ENCODE assay signal across 31 mouse cellular contexts in the genomic region with DNA sequence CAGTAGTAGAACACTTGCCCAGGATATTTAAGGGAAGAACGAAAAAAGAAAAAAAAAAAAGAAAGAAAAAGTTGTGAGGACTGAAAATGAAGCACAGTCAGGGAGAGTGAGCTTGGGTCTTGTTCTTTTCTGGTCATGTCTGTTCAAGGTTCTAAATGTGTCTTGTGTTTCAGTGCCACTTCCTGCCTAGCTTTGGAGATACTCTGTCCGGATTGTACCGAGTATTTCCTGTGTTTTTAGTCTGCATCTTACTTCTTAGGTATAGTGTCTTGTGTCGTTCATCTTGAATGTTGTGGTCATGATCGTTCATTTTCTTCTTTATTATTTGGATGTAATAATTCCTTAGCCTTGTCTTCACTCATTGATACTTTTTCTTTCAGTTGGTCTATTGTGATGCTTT. TPM values are rescaled to one million over a fixed set of nuclear protein-coding genes. Genes with fewer than 3 reads are reported as not detected.
DNase-seq lines count a peak whose midpoint lies in the region; ATAC-seq lines count a peak whose summit lies in the region.
"Had no signal": no experiment of that assay in that cellular context is flagged by ENCODE, and none has a peak within 500 bp of the region (broad histone marks: within the 10 kb centered on the region; RNA-seq: fewer than 3 reads in every experiment).

No protein-coding gene starts in this region.

- H3K4me2 ChIP-seq in forebrain, embryonic 15.5 days (replicated peaks) = no peak overlapping the region
- H3K4me2 ChIP-seq: embryonic facial prominence, embryonic 13.5 days; heart, embryonic 12.5 days; hindbrain, embryonic 13.5 days; kidney, embryonic 15.5 days; limb, embryonic 12.5 days; liver, embryonic 15.5 days; lung, embryonic 14.5 days; neural tube, embryonic 15.5 days had no signal

- peaks cover 36% of the 10 kb centered on the region for H3K36me3 ChIP-seq in megakaryocyte, embryonic 14.5 days (replicated peaks; ENCODE audit: low read length)
- peaks cover 2% of the 10 kb centered on the region; the same call in 1 of the 2 replicates for H3K36me3 ChIP-seq in forebrain, embryonic 15.5 days
- H3K36me3 ChIP-seq: embryonic facial prominence, embryonic 13.5 days; heart, embryonic 12.5 days; neural tube, embryonic 15.5 days had no signal

- WGBS in forebrain, embryonic 15.5 days = 89% methylated on average over 5 of the region's 5 CpGs

- H3K27me3 ChIP-seq in megakaryocyte, embryonic 14.5 days (replicated peaks) = no peaks in the 10 kb centered on the region
- H3K27me3 ChIP-seq in forebrain, embryonic 15.5 days = no peaks in the 10 kb centered on the region
- H3K27me3 ChIP-seq: CH12.LX; embryonic facial prominence, embryonic 13.5 days; heart, embryonic 12.5 days; hindbrain, embryonic 13.5 days; kidney, embryonic 15.5 days; limb, embryonic 12.5 days; liver, embryonic 15.5 days; neural tube, embryonic 15.5 days had no signal

- H3K4me3 ChIP-seq in megakaryocyte, embryonic 14.5 days (replicated peaks) = peak overlapping the region; percentile 83
- no peak overlapping the region for H3K4me3 ChIP-seq in forebrain, embryonic 15.5 days
- H3K4me3 ChIP-seq: embryonic facial prominence, embryonic 13.5 days; forebrain, embryonic 10.5 days; gastrocnemius, adult 2 months; heart, adult 2 months; heart, embryonic 12.5 days; hindbrain, embryonic 13.5 days; kidney, embryonic 15.5 days; left cerebral cortex, adult 2 months; limb, embryonic 12.5 days; liver, embryonic 15.5 days; neural tube, embryonic 15.5 days had no signal

- no peak overlapping the region for H3K27ac ChIP-seq in forebrain, embryonic 15.5 days (replicated peaks)
- H3K27ac ChIP-seq: embryonic facial prominence, embryonic 13.5 days; forebrain, embryonic 10.5 days; gastrocnemius, adult 2 months; heart, adult 2 months; hindbrain, embryonic 13.5 days; kidney, embryonic 15.5 days; left cerebral cortex, adult 2 months; limb, embryonic 12.5 days; liver, embryonic 15.5 days; neural tube, embryonic 15.5 days had no signal

- ATAC-seq in megakaryocyte, adult 5-6 weeks (ENCODE audit: poor library complexity, severe bottlenecking) = no peak
- ATAC-seq in neutrophil, adult 5-6 weeks (ENCODE audit: extremely low read depth, insufficient number of reproducible peaks, low FRiP score, poor library complexity, severe bottlenecking) = 0 out of 2 replicates have a peak, but pooled peaks have one; percentile 41
- no peak for ATAC-seq in forebrain, embryonic 15.5 days (replicated peaks)
- ATAC-seq: forebrain, embryonic 16.5 days had no signal

- no peak overlapping the region for H3K9ac ChIP-seq in forebrain, embryonic 15.5 days (replicated peaks)
- H3K9ac ChIP-seq: embryonic facial prominence, embryonic 13.5 days; heart, embryonic 12.5 days; hindbrain, embryonic 13.5 days; kidney, embryonic 15.5 days; limb, embryonic 12.5 days; liver, embryonic 15.5 days; lung, embryonic 14.5 days; neural tube, embryonic 15.5 days had no signal

- peak; percentile 40 for DNase-seq in 416B (ENCODE audit: low read depth)
- peak; percentile 60 for DNase-seq in T-cell, adult 2 months (ENCODE audit: low spot score)
- no peak for DNase-seq in adrenal gland, adult (ENCODE audit: inconsistent age in 2 of 2, low spot score in 1 of 2)
- DNase-seq: adrenal gland, postnatal 25 days; cerebellum, adult 18-20 months; cerebellum, postnatal 10 days; gastrocnemius, adult 2 months; gastrocnemius, postnatal 36 days; heart, adult 2 months; heart, postnatal 4 days; kidney, adult 18-20 months; kidney, postnatal 25 days; lung, embryonic 14.5 days; lung, postnatal 14 days; midbrain, embryonic 14.5 days; right cerebral cortex, adult 18-20 months had no signal

- peaks cover 76% of the 10 kb centered on the region for H3K4me1 ChIP-seq in megakaryocyte, embryonic 14.5 days
- H3K4me1 ChIP-seq in forebrain, embryonic 15.5 days = peaks cover 12% of the 10 kb centered on the region

- H3K9me3 ChIP-seq in megakaryocyte, embryonic 14.5 days = no peaks in the 10 kb centered on the region
- no peaks in the 10 kb centered on the region for H3K9me3 ChIP-seq in forebrain, embryonic 15.5 days
- H3K9me3 ChIP-seq: embryonic facial prominence, embryonic 13.5 days; forebrain, embryonic 10.5 days; heart, embryonic 12.5 days; hindbrain, embryonic 13.5 days; kidney, embryonic 15.5 days; limb, embryonic 12.5 days; liver, embryonic 15.5 days; neural tube, embryonic 15.5 days had no signal

RNA-seq across cellular contexts. Expression of a gene that starts 5.7 kb away (rescaled TPM):
- polyA plus RNA-seq in megakaryocyte, embryonic 14.5 days (2012; ENCODE audit: insufficient read depth, low replicate concordance) = 0.80 and 6.3 TPM in 2 replicates
- total RNA-seq in megakaryocyte, adult 5-6 weeks (2015) = 20.2 and 26.4 TPM in 2 replicates
- 29.9 and 37.1 TPM in 2 replicates for total RNA-seq in megakaryocyte, adult 5-6 weeks (2017)
- total RNA-seq in neutrophil, adult 5-6 weeks (2017) = 36.3 and 43.6 TPM in 2 replicates
- polyA plus RNA-seq in forebrain, embryonic 15.5 days (2015; fragmentation: Nextera tagmentation; extraction: Ambion mirVana) = 31.9 TPM in 2 replicates

RNA-seq across cellular contexts. Expression of a gene that starts 25.9 kb away (rescaled TPM):
- 156 and 347 TPM in 2 replicates for polyA plus RNA-seq in megakaryocyte, embryonic 14.5 days (2012; ENCODE audit: insufficient read depth, low replicate concordance)
- 152 and 164 TPM in 2 replicates for total RNA-seq in megakaryocyte, adult 5-6 weeks (2015)
- 116 and 130 TPM in 2 replicates for total RNA-seq in megakaryocyte, adult 5-6 weeks (2017)
- 391 and 398 TPM in 2 replicates for total RNA-seq in neutrophil, adult 5-6 weeks (2017)
- polyA plus RNA-seq in forebrain, embryonic 15.5 days (2015; fragmentation: Nextera tagmentation; extraction: Ambion mirVana) = 95.2 and 97.1 TPM in 2 replicates

Comparison
In these comparisons a context has a peak if more than half of its experiments do, and no peak if none do; other contexts are left out.
1. DNase-seq: peak in 416B (single experiment) and T-cell, adult 2 months (single experiment); none in adrenal gland, adult (0 of 2).